Mouse (Mus musculus): ENCODE measurements around the gene Ugt1a1.

The Ugt1a1 gene

DNA sequence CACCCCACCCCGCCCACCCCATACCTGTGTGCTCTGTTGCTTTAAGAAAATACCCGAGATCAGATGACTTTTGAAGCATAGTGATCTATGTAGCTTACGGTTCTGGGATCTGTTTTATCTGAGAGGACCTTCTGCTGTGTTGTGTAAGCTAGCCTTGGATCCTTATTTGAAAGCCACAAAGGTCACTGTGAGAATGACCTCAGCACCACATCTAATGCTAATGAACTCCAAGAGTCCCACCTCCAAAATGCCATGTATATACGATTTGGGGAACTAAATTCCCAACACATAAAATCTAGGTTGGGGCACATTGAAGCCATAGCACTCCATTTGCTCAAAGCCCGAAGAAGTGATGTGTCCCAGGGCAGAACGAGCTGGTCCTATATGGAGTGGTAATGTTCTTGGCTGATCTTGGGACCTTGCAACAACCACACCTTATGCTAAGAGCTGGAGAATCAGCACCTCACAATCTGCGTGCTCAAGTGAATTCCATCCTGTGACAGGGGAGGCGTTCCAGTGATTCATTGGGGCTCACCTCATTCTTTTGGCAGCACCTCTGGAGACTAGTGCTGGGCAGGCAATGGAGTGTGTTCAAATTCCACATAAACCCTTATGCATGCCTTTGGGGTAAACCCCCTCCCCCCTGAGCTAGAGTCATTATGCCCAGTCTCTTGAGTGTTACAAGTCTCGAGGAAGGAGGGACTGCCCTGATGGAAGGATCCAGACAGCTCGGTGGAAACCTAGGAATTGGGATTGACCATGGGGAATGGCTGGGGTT lies 45.3 kb downstream of the Ugt1a1 start:
- DNase-seq (ENCODE audit: extremely low read depth, low read depth) = no peak

DNA sequence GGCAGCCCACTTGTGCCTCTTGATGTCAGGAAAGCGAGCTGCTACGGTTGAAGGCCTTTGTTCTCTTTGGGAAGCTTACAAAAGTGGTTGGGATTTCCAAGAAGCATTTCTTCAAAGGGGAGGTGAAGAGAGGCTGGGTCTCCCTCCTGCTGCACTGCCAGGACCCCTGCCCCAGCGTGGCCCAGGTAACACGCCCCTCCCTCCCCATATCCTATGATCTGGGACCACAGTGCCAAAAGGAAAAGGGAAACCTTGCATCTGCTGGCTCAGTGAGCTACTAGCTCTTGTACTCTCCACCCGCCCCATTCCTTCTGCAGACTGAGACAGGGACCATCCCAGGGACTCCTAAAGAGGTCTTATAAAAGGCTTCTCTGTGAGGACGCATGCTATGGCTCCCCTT lies 45.9 kb downstream of the Ugt1a1 start:
- DNase-seq (ENCODE audit: extremely low read depth, low read depth) = no peak

GRCm38 (mm10) chr1:88258361-88258760 lies 46.6 kb downstream of the Ugt1a1 start:
- DNase-seq (ENCODE audit: extremely low read depth, low read depth) = no peak

- DNase-seq (ENCODE audit: extremely low read depth, low read depth) = no peak
Observed at GRCm38 (mm10) chr1:88258881-88259642, 47.3 kb downstream of the Ugt1a1 start.

DNA sequence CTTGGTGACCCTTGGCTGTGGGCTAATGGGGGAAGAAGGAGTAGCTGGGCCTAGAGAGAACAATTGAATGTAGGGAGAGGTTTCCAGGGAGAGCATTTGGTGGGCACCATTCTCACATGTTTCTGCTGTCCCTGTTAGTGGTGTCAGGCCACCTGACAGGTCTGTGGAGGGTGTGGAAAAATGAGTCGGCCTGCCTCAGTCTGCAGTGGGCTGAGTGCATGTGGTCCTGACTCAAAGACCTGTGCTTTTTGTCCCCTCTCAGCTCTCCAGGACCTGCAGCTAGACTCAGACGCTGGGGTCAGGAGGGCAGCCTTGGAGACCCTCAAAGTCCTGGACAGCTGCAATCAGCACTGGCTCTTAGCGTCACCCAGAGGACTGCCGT lies 47.9 kb downstream of the Ugt1a1 start:
- DNase-seq (ENCODE audit: extremely low read depth, low read depth) = no peak

GRCm38 (mm10) chr1:88260114-88260513 lies 48.4 kb downstream of the Ugt1a1 start:
- no peak for DNase-seq (ENCODE audit: extremely low read depth, low read depth)

- no peak for DNase-seq (ENCODE audit: extremely low read depth, low read depth)
Observed at GRCm38 (mm10) chr1:88260604-88261377, 49.0 kb downstream of the Ugt1a1 start.

GRCm38 (mm10) chr1:88261706-88262105 lies 49.9 kb downstream of the Ugt1a1 start:
- no peak for DNase-seq (ENCODE audit: extremely low read depth, low read depth)

GRCm38 (mm10) chr1:88262255-88262654 lies 50.5 kb downstream of the Ugt1a1 start:
- peak; percentile 58 for DNase-seq (ENCODE audit: extremely low read depth, low read depth)

- DNase-seq (ENCODE audit: extremely low read depth, low read depth) = no peak
Observed at GRCm38 (mm10) chr1:88262961-88263360, 51.2 kb downstream of the Ugt1a1 start.

DNA sequence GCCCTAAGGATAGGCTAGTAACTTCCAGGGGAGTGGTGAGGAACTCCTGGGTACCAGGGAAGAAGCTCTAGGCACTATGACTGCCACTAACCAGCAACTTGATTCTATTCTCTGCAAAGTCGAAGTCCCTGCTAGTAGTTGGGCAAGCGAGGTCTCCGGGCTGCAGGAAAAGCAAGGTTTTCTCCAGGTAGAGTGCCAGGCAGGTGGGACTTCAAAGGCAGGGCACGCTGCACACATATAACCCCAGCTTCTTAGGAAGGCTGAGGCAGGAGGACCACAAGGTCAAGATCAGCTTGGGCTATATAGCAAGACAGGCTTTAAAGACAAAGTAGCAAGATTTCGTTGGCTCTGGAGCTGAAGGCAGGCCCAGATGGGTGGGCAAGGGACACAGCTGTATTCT lies 52.0 kb downstream of the Ugt1a1 start:
- no peak for DNase-seq (ENCODE audit: extremely low read depth, low read depth)

GRCm38 (mm10) chr1:88264237-88264868 lies 52.6 kb downstream of the Ugt1a1 start:
- no peak for DNase-seq (ENCODE audit: extremely low read depth, low read depth)

GRCm38 (mm10) chr1:88264869-88265240 lies 53.1 kb downstream of the Ugt1a1 start:
- DNase-seq (ENCODE audit: extremely low read depth, low read depth) = no peak

- DNase-seq (ENCODE audit: extremely low read depth, low read depth) = no peak
Observed at GRCm38 (mm10) chr1:88266123-88266522, 54.4 kb downstream of the Ugt1a1 start.

DNA sequence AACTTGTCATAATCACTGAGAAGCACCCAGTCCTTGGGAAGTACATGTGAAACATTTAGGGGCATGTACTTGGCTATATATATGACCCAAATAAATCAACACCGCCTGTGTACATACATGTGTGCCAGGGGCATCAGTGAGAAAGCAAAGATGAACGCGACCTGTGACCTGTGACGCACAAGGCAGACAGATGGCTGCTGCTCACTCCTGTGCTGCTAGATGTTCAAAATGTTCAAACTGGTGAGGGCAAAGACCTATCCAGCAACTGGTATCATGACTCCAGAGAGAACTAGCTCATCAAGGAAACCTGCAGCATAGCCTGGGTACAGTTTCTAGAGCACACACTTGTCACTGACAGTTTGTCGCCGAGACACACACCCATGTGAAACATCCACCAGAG lies 55.7 kb downstream of the Ugt1a1 start:
- DNase-seq (ENCODE audit: extremely low read depth, low read depth) = no peak

GRCm38 (mm10) chr1:88268070-88268469 lies 56.3 kb downstream of the Ugt1a1 start:
- no peak for DNase-seq (ENCODE audit: extremely low read depth, low read depth)
